Mouse (Mus musculus) thymus, adult 2 months (tissue): ENCODE measurements around the gene Gnpat.

ENCODE experiments used
- CTCF ChIP-seq: fragments of 200-500 bp; IDR thresholded peaks from 2 replicates; pipeline ENCODE4 v1.5.1; 2012; ENCODE audit warnings: mild to moderate bottlenecking, control low read depth, low read length, moderate library complexity, borderline replicate concordance; ENCODE audit not compliant: control insufficient read depth, poor library complexity, insufficient read depth; ENCODE audit errors: extremely low read depth
- POLR2A ChIP-seq: fragments of 200-500 bp; IDR thresholded peaks from 2 replicates; pipeline ENCODE4 v1.6.1; 2012; ENCODE audit warnings: mild to moderate bottlenecking, low read length, control low read depth, moderate library complexity; ENCODE audit not compliant: control insufficient read depth, poor library complexity, insufficient read depth; ENCODE audit errors: extremely low read depth

GRCm38 (mm10) chr8:124878946-124879526 lies 16.2 kb downstream of the Gnpat start:
- TF ChIP-seq CTCF (no peak), POLR2A (no peak)
